In genomic region chr12:105048301-105048863, GRCm38 (mm10) we compare ENCODE assay signal across 21 mouse cellular contexts. TPM values are rescaled to one million over a fixed set of nuclear protein-coding genes. Genes with fewer than 3 reads are reported as not detected.
DNase-seq lines count a peak whose midpoint lies in the region; ATAC-seq lines count a peak whose summit lies in the region.
"Had no signal": no experiment of that assay in that cellular context is flagged by ENCODE, and none has a peak within 500 bp of the region (broad histone marks: within the 10 kb centered on the region; RNA-seq: fewer than 3 reads in every experiment).

No protein-coding gene starts in this region.

- ATAC-seq in hindbrain, embryonic 12.5 days (ENCODE audit: low FRiP score): 0 out of 2 replicates have a peak, but pooled peaks have one; percentile 16
- ATAC-seq in hindbrain, embryonic 16.5 days: no peak
- no peak for ATAC-seq in midbrain, embryonic 13.5 days
- 0 out of 2 replicates have a peak, but pooled peaks have one; percentile 16 for ATAC-seq in erythroblast, adult 5-6 weeks (replicated peaks; ENCODE audit: low FRiP score, poor library complexity, severe bottlenecking)
- ATAC-seq in neural tube, embryonic 15.5 days (ENCODE audit: low FRiP score): no peak
- no peak for ATAC-seq in heart, embryonic 11.5 days (replicated peaks; ENCODE audit: insufficient number of reproducible peaks, low FRiP score, low TSS enrichment)
- ATAC-seq: forebrain, embryonic 16.5 days; hindbrain, postnatal 0 days; midbrain, embryonic 15.5 days; Patski had no signal

- no peaks in the 10 kb centered on the region for H3K27me3 ChIP-seq in hindbrain, embryonic 12.5 days
- H3K27me3 ChIP-seq in hindbrain, embryonic 16.5 days (replicated peaks; ENCODE audit: control insufficient read depth, insufficient read depth, low read length): no peaks in the 10 kb centered on the region
- no peaks in the 10 kb centered on the region for H3K27me3 ChIP-seq in midbrain, embryonic 10.5 days (ENCODE audit: low read depth, poor library complexity, severe bottlenecking)
- H3K27me3 ChIP-seq in midbrain, embryonic 13.5 days: no peaks in the 10 kb centered on the region
- no peaks in the 10 kb centered on the region for H3K27me3 ChIP-seq in neural tube, embryonic 15.5 days (replicated peaks)
- no peaks in the 10 kb centered on the region for H3K27me3 ChIP-seq in heart, embryonic 11.5 days (ENCODE audit: control insufficient read depth, insufficient read depth, low read length)
- H3K27me3 ChIP-seq: heart, embryonic 12.5 days; midbrain, embryonic 15.5 days; Patski; stomach, embryonic 15.5 days had no signal

- H3K9ac ChIP-seq in hindbrain, embryonic 12.5 days: no peak overlapping the region
- H3K9ac ChIP-seq in hindbrain, embryonic 16.5 days (ENCODE audit: low read depth, low read length): no peak overlapping the region
- H3K9ac ChIP-seq in midbrain, embryonic 13.5 days (replicated peaks): no peak overlapping the region
- H3K9ac ChIP-seq in neural tube, embryonic 15.5 days (replicated peaks): no peak overlapping the region
- no peak overlapping the region for H3K9ac ChIP-seq in heart, embryonic 11.5 days (ENCODE audit: low read depth, low read length)
- H3K9ac ChIP-seq: heart, embryonic 12.5 days; midbrain, embryonic 15.5 days; stomach, embryonic 15.5 days had no signal

- H3K27ac ChIP-seq in hindbrain, embryonic 12.5 days: no peak overlapping the region
- no peak overlapping the region for H3K27ac ChIP-seq in hindbrain, embryonic 16.5 days (ENCODE audit: low read depth, low read length)
- H3K27ac ChIP-seq in midbrain, embryonic 10.5 days (replicated peaks): peak overlapping the region; percentile 67
- no peak overlapping the region for H3K27ac ChIP-seq in midbrain, embryonic 13.5 days
- no peak overlapping the region for H3K27ac ChIP-seq in neural tube, embryonic 15.5 days (replicated peaks)
- no peak overlapping the region for H3K27ac ChIP-seq in heart, embryonic 11.5 days (ENCODE audit: low read depth, low read length)
- H3K27ac ChIP-seq: hindbrain, postnatal 0 days; macrophage; midbrain, embryonic 15.5 days; stomach, embryonic 15.5 days had no signal

- H3K4me1 ChIP-seq in hindbrain, embryonic 12.5 days: no peaks in the 10 kb centered on the region
- H3K4me1 ChIP-seq in hindbrain, embryonic 16.5 days (ENCODE audit: control insufficient read depth, insufficient read depth, low read depth, low read length): no peaks in the 10 kb centered on the region
- H3K4me1 ChIP-seq in midbrain, embryonic 10.5 days: peaks cover 9% of the 10 kb centered on the region
- peaks cover 4% of the 10 kb centered on the region; the same call in 1 of the 2 replicates for H3K4me1 ChIP-seq in midbrain, embryonic 13.5 days (replicated peaks)
- H3K4me1 ChIP-seq in neural tube, embryonic 15.5 days: no peaks in the 10 kb centered on the region
- H3K4me1 ChIP-seq in heart, embryonic 11.5 days (ENCODE audit: control insufficient read depth, insufficient read depth, low read length): no peaks in the 10 kb centered on the region
- H3K4me1 ChIP-seq: heart, embryonic 12.5 days; midbrain, embryonic 15.5 days; stomach, embryonic 15.5 days had no signal

- H3K4me3 ChIP-seq in hindbrain, embryonic 12.5 days: no peak overlapping the region
- no peak overlapping the region for H3K4me3 ChIP-seq in hindbrain, embryonic 16.5 days (ENCODE audit: low read length)
- no peak overlapping the region for H3K4me3 ChIP-seq in midbrain, embryonic 10.5 days
- H3K4me3 ChIP-seq in midbrain, embryonic 13.5 days (replicated peaks): no peak overlapping the region
- H3K4me3 ChIP-seq in neural tube, embryonic 15.5 days (replicated peaks): no peak overlapping the region
- no peak overlapping the region for H3K4me3 ChIP-seq in heart, embryonic 11.5 days (ENCODE audit: low read depth, low read length)
- H3K4me3 ChIP-seq: heart, embryonic 12.5 days; midbrain, embryonic 15.5 days; myocyte; stomach, embryonic 15.5 days had no signal

- peaks cover 4% of the 10 kb centered on the region; the same call in 1 of the 2 replicates for H3K36me3 ChIP-seq in hindbrain, embryonic 12.5 days
- no peaks in the 10 kb centered on the region for H3K36me3 ChIP-seq in hindbrain, embryonic 16.5 days (ENCODE audit: control insufficient read depth, insufficient read depth, low read length)
- H3K36me3 ChIP-seq in midbrain, embryonic 10.5 days: peaks cover 14% of the 10 kb centered on the region
- H3K36me3 ChIP-seq in midbrain, embryonic 13.5 days: peaks cover 5% of the 10 kb centered on the region; the same call in 1 of the 2 replicates
- no peaks in the 10 kb centered on the region for H3K36me3 ChIP-seq in neural tube, embryonic 15.5 days
- H3K36me3 ChIP-seq in heart, embryonic 11.5 days (ENCODE audit: control insufficient read depth, insufficient read depth, low read length): no peaks in the 10 kb centered on the region; the same call in 1 of the 2 replicates
- H3K36me3 ChIP-seq: midbrain, embryonic 15.5 days had no signal

- H3K4me2 ChIP-seq in hindbrain, embryonic 12.5 days (replicated peaks): no peak overlapping the region
- no peak overlapping the region for H3K4me2 ChIP-seq in hindbrain, embryonic 16.5 days (ENCODE audit: low read length)
- H3K4me2 ChIP-seq in midbrain, embryonic 13.5 days (replicated peaks): no peak overlapping the region
- no peak overlapping the region for H3K4me2 ChIP-seq in neural tube, embryonic 15.5 days
- H3K4me2 ChIP-seq in heart, embryonic 11.5 days: no peak overlapping the region
- H3K4me2 ChIP-seq: heart, embryonic 12.5 days; midbrain, embryonic 15.5 days; stomach, embryonic 15.5 days had no signal

- no peak for DNase-seq in midbrain, embryonic 10.5 days (ENCODE audit: low spot score)
- peak; percentile 16 for DNase-seq in NIH3T3 (ENCODE audit: low read depth)
- DNase-seq: adrenal gland, postnatal 14 days; cerebellum, adult 9-11 months; kidney, adult 18-20 months; kidney, postnatal 10 days; left cerebral cortex, postnatal 4 days had no signal

- WGBS in hindbrain, embryonic 12.5 days: 72% methylated on average over 17 of the region's 17 CpGs
- WGBS in hindbrain, embryonic 16.5 days: 60% methylated on average over 17 of the region's 17 CpGs
- WGBS in midbrain, embryonic 10.5 days: 54% methylated on average over 17 of the region's 17 CpGs
- WGBS in midbrain, embryonic 13.5 days: 41% methylated on average over 17 of the region's 17 CpGs
- 75% methylated on average over 17 of the region's 17 CpGs for WGBS in neural tube, embryonic 15.5 days
- WGBS in heart, embryonic 11.5 days (ENCODE audit: insufficient replicate concordance): 73% methylated on average over 17 of the region's 17 CpGs

- no peaks in the 10 kb centered on the region for H3K9me3 ChIP-seq in hindbrain, embryonic 12.5 days (replicated peaks)
- peaks cover 3% of the 10 kb centered on the region; the same call in 1 of the 2 replicates for H3K9me3 ChIP-seq in hindbrain, embryonic 16.5 days (ENCODE audit: control insufficient read depth, low read length)
- peaks cover 9% of the 10 kb centered on the region; the same call in 1 of the 2 replicates for H3K9me3 ChIP-seq in midbrain, embryonic 10.5 days (replicated peaks)
- no peaks in the 10 kb centered on the region for H3K9me3 ChIP-seq in midbrain, embryonic 13.5 days
- H3K9me3 ChIP-seq in neural tube, embryonic 15.5 days (replicated peaks): no peaks in the 10 kb centered on the region
- peaks cover 3% of the 10 kb centered on the region; the same call in 1 of the 2 replicates for H3K9me3 ChIP-seq in heart, embryonic 11.5 days (replicated peaks; ENCODE audit: control insufficient read depth, low read length)
- H3K9me3 ChIP-seq: heart, embryonic 12.5 days; midbrain, embryonic 15.5 days; stomach, embryonic 15.5 days had no signal

RNA-seq across cellular contexts. Expression of gene Glrx5, which starts 15.9 kb away (rescaled TPM):
- polyA plus RNA-seq in hindbrain, embryonic 12.5 days (2016; fragmentation: Nextera tagmentation; extraction: Ambion mirVana): 149 and 157 TPM in 2 replicates
- polyA plus RNA-seq in hindbrain, embryonic 16.5 days (2015; fragmentation: Nextera tagmentation; extraction: Ambion mirVana): 168 and 179 TPM in 2 replicates
- 217 and 246 TPM in 2 replicates for polyA plus RNA-seq in midbrain, embryonic 10.5 days (2016; fragmentation: Nextera tagmentation; extraction: Ambion mirVana)
- 139 and 148 TPM in 2 replicates for polyA plus RNA-seq in midbrain, embryonic 13.5 days (2015; fragmentation: Nextera tagmentation; extraction: Ambion mirVana)
- 170 and 188 TPM in 2 replicates for total RNA-seq in erythroblast, adult 5-6 weeks (2015; ENCODE audit: low replicate concordance)
- total RNA-seq in erythroblast, adult 5-6 weeks (2017; ENCODE audit: low replicate concordance): 146 and 233 TPM in 2 replicates
- 174 and 186 TPM in 2 replicates for polyA plus RNA-seq in neural tube, embryonic 15.5 days (2015; fragmentation: Nextera tagmentation; extraction: Ambion mirVana)
- polyA plus RNA-seq in heart, embryonic 11.5 days (2014; fragmentation: Nextera tagmentation; extraction: Ambion mirVana): 214 and 254 TPM in 2 replicates

RNA-seq across cellular contexts. Expression of gene Syne3, which starts 38.8 kb away (rescaled TPM):
- polyA plus RNA-seq in hindbrain, embryonic 12.5 days (2016; fragmentation: Nextera tagmentation; extraction: Ambion mirVana): 0.21 and 0.47 TPM in 2 replicates
- polyA plus RNA-seq in hindbrain, embryonic 16.5 days (2015; fragmentation: Nextera tagmentation; extraction: Ambion mirVana): 0.38 and 0.60 TPM in 2 replicates
- 0.10 and 0.14 TPM in 2 replicates for polyA plus RNA-seq in midbrain, embryonic 10.5 days (2016; fragmentation: Nextera tagmentation; extraction: Ambion mirVana)
- 0.17 and 0.27 TPM in 2 replicates for polyA plus RNA-seq in midbrain, embryonic 13.5 days (2015; fragmentation: Nextera tagmentation; extraction: Ambion mirVana)
- 4.8 and 5.6 TPM in 2 replicates for total RNA-seq in erythroblast, adult 5-6 weeks (2015; ENCODE audit: low replicate concordance)
- total RNA-seq in erythroblast, adult 5-6 weeks (2017; ENCODE audit: low replicate concordance): 10.3 and 14.8 TPM in 2 replicates
- 0.28 and 0.66 TPM in 2 replicates for polyA plus RNA-seq in neural tube, embryonic 15.5 days (2015; fragmentation: Nextera tagmentation; extraction: Ambion mirVana)
- polyA plus RNA-seq in heart, embryonic 11.5 days (2014; fragmentation: Nextera tagmentation; extraction: Ambion mirVana): 0.10 and 0.42 TPM in 2 replicates

Comparison
In these comparisons a context has a peak if more than half of its experiments do, and no peak if none do; other contexts are left out.
1. ATAC-seq: peak in hindbrain, embryonic 12.5 days (single experiment) and erythroblast, adult 5-6 weeks (single experiment); none in hindbrain, embryonic 16.5 days (single experiment), midbrain, embryonic 13.5 days (single experiment), neural tube, embryonic 15.5 days (single experiment) and heart, embryonic 11.5 days (single experiment).